Mouse (Mus musculus): ENCODE measurements around the gene Plcxd3.

The Plcxd3 gene

DNA sequence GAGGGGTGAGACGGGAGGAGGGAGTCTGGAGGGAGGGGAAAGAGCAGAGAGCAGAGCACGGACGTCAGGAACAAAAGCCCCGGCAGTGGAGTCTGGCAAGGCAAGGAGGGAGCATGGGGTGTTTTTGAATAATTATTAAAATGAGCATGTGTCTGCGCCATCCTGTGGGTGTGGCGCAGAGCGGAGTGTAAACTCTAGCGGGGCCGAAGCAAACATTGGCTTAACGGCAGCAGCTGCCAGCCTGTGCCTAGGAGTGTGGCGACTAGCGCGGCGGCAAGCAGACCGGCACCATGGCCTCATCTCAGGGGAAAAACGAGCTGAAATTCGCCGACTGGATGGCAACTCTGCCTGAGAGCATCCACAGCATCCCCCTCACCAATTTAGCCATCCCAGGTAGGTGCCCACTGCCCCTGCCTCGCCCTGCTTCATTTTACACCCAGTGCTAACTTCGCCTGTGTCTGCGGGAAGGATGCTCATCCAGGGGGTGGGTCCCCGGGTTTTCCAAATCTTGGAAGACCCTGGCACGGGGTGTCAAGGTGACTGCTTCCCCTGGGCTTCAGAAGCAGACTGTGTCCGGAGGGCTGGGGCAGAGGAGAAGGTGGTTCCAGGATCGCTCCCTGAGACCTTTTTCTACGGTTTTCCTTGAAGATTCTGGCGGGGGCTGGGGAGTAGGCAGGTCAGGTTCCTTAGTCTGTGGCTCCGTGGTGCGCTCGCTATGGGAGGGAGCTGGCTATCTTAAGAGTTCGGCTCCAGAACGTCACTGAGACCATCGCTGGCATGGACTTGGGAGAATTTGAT is at the start of gene Plcxd3:
Gene Plcxd3 (plus strand): TSS at position 69 of the 798 bp plus-strand sequence.
- in situ Hi-C loops (cut with MseI, MboI): no loop called here

DNA sequence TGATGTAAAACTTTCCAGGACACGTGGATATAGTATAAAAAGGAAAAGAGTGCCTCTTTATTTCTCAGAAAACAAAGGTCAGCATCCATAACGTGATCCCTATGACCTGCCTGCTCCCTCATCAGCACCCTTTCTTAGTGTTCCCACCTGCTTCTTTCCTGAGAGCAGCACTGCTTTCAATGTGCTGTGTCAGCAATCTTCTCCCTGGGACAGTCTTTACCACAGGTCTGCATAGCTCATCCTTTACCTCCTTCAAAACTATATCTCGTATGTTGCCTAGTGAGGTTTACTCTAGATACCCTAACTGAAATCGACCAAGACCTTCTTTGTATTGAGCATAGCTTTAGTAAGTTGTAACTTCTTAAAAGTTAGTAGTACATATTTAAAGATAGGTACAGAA is 43.4 kb upstream of the Plcxd3 start:
- in situ Hi-C loops (cut with MseI, MboI): no loop called here

DNA sequence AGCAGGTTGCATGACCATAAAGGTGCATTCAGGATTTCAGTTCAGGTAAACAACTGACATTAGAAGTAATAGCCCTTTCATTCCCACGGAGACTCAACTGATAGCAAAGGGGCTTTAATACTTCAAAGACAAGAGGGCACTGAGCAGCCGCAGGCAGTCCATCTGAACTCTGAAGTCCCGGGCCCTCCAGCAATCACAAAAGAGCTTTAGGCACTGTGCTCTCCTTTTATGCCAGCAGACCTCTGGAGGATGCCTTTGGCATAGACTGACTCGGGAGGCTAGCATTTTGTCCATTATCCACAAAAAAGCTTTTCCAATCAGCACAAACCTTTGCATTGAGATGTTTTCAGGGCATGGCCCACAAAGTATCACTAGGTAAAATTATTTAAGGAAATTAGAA is 33.7 kb upstream of the Plcxd3 start:
- in situ Hi-C loops (cut with MseI, MboI): no loop called here

DNA sequence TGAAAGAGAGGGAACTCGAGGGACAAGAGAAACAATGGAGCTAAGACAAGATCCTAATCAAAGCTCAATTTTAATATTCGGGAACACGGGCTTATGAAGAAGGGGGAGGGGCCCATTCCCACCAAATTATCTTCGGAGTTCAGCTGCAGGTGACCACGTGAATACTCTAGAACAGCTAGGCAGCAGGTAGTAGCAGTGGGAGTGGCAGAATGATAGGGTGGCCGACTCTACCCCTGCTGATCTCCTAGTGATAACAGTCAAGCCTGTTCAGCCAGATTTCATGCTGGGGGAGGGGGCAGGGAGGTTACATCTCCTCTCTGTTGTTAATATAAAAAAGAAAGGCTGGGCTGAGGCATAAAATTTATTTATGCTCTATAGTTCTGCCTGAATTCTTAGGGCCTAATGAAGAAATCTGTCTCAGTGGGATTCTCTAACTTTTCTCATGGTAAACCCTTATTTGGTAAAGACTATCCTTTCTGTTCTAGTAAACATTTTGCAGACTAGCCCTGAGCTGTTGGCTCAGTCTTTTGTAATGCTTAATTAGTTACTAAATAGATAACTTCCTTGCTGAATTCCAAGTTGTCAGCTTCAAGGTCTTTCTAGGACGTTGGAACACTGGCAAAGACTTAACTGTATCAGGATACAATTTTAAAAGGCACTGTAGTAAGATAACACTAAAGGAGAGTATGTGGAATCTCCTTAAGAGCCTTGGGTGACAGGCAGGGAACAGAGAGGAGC is 26.3 kb upstream of the Plcxd3 start:
- in situ Hi-C loops (cut with MseI, MboI): no loop called here

DNA sequence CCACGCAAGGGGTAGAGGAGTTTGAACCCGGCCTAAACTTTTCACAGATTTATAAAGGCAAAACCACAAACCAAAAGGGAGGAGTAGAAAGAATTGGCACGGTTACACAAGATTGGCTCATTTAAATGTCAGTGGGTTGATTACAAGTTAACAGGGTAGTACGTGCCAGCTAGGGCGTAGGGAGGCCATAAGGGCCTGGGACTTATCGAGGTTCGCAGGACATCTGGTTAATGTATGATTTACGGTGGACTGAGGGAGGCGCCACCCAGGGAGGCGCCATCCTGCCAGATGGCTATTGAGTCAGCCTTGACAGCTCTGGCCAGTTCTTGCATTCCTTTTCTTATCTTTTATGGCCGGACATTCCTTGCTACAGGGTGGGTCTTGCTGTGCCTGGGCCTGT is 18.9 kb upstream of the Plcxd3 start:
- in situ Hi-C loops (cut with MseI, MboI): no loop called here

DNA sequence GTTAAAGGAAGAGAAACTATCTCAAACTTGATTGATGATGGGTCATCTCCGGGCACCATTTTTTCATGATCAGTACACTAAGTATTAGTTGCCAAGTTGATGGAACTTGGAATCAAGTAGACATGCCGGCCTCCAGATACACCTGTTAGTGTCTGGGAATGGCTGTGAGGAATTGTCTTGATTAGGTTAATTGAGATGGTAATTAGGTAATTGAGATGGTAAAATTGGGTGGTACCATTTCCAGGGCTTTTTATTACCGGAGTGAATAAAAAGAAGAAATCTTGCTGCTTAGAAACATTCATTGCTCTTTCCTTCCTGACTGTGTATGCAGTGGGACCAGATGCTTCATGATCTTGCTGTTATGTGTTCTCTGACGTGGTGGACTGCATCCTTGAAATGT is 17.6 kb upstream of the Plcxd3 start:
- in situ Hi-C loops (cut with MseI, MboI): no loop called here

DNA sequence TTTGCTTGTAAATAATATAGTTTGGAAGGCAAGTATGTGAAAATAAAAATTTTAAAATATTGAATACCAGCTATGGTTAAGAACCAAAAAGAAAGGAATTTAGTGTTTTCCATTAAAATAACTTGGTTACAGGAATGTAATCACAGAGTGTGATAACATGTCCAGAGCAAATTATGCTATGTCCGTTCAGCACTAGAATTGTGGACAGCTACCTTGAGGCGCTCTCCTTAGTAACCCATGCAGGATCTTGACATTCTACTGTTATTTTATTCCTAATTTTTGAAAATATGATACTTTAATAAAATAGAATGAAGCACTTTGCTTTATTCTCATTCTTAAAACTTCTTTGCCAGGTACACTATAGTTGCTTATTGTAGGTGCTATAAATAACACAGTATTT is 7.5 kb upstream of the Plcxd3 start:
- in situ Hi-C loops (cut with MseI, MboI): no loop called here

DNA sequence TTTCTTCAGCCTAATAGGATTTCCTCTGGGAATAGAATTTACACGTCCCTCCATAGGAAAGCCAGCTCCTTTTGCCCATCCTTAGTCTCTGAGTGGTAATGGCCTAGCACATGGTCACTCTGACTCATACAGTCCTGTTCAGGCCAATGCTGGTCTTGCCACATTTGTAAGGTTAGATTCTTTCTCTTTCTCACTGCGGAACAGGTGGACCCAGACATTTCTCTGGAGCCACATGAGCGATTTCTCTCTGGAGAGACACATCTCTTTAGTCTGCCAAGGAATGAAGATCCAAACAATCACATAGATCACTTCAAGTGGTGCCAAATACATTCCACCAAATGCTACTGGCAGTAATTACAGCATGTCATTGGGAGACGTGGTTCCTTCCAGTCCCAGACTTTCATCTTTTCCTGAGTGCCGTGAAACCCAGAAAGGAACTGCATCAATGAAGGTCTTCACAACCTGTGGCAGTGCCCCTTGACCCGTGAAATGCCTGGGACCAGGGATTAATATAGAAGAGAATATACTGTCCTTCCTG is 769 bp upstream of the Plcxd3 start:
- in situ Hi-C loops (cut with MseI, MboI): no loop called here

DNA sequence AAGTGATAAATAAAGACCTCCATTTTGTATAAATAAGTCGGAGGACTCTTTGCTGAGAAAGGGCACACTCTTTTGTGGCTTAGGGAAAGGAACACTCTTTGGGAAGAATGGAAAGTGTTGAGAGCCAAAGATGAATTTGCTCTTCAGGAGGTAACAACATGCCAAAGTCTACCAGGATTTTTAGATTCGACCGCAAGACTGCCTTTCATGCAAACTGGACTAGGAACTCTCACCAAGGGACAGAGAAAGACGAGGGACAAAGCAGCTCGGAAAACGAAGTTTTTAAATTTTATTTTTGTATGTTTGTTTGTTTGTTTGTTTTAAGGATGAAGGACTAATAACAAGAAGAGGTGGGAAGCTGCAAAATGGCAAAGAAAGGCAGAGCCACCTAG is 264 bp upstream of the Plcxd3 start:
- in situ Hi-C loops (cut with MseI, MboI): no loop called here

DNA sequence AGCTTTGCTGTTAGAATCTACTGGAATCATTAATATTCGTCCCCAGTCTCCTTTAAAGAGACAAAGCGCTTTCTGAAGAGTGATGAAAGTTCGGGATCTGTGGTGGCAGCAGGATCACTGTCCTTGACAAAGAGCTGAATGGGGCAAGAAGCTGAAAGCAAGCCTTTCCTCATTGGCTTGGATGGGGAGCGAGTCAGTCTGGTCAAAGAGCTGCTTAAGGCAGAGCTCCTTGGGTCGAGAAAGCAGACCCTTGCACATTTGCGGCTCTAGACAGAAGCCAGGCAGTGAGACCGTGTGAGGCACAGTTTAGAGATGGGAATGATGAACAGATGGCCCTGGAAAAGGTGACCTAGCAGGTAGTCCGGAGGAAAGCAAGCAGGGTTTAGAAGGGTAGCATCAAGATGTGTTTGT is 935 bp downstream of the Plcxd3 start:
- in situ Hi-C loops (cut with MseI, MboI): no loop called here

DNA sequence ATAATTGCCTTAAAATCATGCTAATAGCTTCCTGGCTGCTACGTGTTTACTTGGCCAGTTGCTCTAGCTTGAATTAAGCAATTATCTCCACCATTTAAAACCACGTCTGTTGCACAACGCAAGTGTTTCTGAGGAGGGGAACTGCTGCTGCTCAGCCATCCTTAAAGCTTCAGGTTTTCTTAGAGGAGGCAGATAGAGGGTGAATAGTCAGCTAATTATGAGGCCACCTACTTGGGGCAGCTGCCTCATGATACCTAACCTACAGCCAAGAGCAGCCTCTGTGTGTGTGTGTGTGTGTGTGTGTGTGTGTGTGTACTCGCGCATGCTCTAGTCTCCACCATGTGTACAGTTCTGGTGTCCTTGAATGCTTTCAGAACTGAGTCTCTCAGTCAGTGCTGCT is 3.5 kb downstream of the Plcxd3 start:
- in situ Hi-C loops (cut with MseI, MboI): no loop called here

DNA sequence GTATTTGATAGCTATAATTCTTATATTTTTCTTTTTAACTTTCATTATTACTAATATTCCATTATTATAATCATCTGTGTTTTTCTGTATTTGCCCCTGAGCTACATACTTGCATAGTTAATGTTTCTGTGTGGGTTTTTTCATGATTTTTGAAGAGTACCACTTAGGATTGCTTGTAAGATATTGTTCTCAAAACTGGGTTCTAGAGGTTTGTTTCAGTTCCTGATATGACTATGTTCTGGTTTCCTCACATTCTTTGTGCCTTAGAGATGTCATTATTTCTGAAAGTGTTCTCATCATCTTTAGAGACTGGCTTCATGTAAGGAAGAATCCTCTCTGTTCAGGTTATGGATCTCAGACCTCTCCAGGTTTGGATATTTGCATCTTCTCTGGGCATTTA is 12.5 kb downstream of the Plcxd3 start:
- in situ Hi-C loops (cut with MseI, MboI): no loop called here

DNA sequence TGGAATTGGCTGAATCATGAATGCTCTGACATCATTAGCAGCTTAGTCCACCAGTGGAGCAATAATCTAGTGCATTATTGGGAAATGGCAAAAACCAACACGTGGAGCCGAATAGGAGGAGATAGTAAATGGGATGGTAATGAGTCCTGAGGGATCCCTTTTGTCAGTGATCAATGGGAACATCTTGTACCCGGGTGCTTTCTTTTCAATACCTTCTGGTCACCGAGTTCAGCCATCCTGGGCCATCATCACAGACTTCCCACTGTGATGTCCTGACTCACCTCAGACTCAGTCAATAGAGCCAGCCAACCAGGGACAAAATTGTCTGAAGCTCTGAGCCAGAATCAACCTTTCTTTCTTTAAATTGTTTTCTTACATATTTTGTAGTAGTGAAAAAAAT is 24.8 kb downstream of the Plcxd3 start:
- in situ Hi-C loops (cut with MseI, MboI): no loop called here

DNA sequence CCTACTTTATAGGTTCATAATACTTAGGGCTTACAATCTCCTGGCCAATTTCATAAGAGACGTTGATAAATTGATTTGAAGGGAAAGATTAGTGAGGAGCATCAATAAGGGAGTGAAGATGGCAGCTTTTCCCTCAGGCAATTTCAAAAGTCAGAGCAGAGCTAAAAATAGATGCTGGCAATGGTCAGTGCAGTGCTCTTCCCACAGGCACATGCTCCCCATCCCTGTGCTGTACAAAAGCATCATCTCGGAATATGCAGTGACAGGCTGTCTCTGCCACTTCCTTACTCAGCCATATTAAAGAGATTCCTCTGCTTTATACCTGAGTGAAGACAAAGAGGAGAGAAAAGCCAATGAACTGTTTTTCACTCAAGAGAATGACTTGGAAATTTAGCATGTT is 36.0 kb downstream of the Plcxd3 start:
- in situ Hi-C loops (cut with MseI, MboI): no loop called here

DNA sequence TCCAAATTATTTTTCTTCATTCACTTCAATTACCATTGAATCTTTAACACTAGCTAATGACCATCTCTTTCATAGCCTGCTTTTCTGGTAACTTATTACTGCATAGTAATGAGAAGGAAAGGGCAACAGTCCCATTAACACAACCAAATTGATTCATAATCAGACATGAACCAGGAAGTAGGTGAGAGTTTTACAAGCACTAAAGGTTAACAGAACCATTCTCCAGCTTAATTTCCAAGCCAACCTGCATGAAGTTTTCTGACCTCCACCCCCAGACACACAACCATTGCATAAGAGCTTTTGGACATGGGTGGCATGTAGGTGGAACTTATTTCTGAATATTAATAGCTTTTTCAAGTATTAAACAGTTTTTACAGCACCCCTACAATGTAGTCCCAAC is 64.8 kb downstream of the Plcxd3 start:
- in situ Hi-C loops (cut with MseI, MboI): no loop called here

DNA sequence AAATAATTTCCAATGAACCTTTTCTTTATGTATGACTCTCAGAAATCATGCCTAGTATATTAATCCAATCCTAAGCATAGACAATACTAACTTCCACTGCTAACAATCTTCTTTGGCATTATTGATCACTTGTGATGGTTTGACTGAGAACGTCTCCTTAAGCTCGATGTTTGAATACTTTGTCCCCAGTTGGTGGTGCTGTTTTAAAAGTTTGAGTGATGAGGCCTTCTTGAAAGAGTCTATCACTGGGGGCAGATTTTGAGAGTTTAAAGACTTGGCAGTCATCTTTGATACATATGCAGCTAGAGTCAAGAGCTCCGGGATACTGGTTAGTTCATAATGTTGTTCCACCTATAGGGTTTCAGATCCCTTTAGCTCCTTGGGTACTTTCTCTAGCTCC is 120.9 kb downstream of the Plcxd3 start:
- in situ Hi-C loops (cut with MseI, MboI): no loop called here

DNA sequence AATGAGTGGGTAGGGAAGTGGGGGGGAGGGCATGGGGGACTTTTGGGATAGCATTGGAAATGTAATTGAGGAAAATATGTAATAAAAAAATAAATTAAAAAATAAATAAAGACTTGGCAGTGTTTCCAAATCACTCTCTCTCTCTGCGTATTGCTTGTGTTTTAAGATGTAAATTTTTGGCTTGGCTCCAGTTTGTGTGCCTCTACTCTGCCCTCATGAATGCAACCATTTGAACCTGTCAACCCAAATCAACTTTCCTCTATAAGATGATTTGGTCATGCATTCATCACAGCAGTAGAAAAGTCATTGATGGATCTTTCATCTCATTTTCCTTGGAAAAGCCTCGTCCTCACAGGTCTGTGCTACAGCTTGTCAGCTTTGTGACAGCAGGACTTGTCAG is 121.7 kb downstream of the Plcxd3 start:
- in situ Hi-C loops (cut with MseI, MboI): no loop called here

DNA sequence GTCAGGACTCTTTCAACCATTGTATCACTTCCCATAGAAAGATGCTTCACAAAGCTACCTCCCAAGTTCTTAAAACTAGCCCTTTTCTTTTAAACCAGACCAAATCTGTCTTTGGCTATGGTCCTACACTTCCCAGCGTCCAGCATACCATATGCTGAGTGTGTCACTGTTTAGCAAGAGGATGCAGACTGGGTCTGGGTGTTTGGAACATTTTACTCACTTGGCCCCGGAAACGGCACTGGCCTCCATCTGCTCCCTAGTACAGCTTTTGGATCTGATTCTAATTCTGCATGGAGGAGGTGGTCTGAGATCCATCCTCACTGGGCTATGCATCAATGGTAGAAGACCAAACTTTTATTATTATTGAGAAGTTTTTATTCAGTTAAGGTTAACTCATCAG is 122.7 kb downstream of the Plcxd3 start:
- in situ Hi-C loops (cut with MseI, MboI): no loop called here

DNA sequence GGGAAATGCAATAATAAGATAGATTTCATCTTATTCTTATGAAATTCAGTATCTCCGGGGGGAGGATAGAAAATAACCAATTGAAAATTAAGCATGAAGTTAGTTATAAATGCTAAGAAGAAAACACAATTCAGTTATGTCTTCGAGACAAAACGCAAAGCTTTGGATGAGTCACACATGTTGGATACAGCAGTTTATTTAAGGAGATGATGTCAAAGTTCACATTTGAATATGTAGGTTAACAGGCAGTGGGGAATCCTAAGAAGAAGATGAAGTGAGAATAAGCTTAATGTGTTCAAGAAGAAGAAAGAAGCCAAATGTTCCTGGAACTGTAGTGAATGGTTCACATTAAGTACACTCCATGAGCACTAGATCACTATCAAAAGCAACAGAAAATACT is 128.1 kb downstream of the Plcxd3 start:
- in situ Hi-C loops (cut with MseI, MboI): no loop called here

DNA sequence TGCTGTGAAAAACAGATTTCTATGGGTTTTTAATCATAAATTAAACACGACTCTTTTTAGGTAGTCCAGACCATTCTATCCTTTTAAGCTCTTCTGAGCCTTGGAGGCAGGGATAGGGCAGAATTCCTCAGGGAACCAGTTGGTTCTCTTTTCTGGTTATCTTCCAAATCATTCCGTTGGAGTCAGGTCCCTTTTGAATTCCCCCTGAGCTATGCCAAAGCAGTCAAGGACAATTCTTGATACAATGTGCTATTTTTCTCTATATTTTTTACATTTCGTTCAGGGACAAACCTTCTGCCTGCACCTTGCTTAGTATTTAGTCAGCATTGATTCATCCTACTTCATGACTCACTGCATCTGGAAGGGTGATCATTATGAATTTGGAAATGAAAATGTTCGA is 128.5 kb downstream of the Plcxd3 start:
- in situ Hi-C loops (cut with MseI, MboI): no loop called here

DNA sequence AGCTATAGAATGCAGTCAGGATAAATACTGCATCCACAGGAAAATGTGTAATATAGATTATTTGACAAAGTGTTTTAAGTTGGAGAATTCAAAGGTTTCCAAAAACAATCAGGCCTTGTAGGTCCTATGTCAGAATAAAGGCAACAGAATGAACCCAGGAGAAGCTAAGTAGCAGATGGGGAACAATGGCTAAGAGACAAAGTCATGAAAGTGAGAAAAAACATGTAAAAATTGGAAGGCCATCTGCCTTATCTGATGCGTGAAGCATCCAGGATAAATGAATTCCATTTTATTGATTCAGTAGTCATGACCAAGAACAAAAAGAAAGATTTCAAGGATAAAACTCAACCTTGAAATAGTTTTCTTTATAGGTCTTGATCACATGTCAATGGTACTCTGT is 139.4 kb downstream of the Plcxd3 start:
- in situ Hi-C loops (cut with MseI, MboI): no loop called here

DNA sequence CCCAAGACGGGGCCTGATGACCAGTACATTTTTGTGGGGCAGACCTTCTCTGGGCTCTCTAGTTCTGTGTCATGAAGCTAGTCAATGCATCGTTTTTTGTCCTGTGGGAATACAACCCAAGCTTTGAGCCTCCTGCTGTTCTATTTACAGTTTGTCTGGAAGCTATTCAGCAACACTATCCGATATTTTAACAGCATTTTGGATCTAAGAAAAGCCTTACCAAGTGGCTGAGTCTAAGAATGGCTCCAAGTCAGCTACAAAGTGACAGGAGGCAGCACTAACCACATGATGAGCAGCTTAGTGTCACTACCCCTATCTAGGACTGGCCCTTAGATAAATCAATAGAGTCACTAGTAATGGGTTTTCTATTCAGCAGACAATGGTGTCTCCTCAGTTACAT is 149.3 kb downstream of the Plcxd3 start:
- in situ Hi-C loops (cut with MseI, MboI): no loop called here

DNA sequence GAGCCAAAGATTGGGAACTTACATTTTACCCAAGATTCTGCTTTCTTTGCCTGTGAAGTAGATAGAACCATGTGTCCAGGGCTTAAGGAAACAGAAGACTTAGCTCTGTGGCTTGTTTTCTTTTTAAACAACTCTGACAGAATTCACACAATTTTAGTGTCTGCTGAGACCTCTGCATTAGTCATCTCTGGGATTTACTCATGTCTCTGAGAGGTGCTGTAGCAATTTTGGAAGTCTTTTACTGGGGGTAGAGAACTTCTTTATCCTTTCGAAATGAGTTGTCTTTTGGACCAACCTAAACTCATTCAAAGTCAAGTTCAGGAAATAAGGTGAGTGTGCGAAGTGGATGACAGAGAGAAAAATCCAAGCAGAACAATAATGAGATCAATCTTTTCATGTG is 158.4 kb downstream of the Plcxd3 start:
- in situ Hi-C loops (cut with MseI, MboI): no loop called here

Measured in mouse trophoblast stem cell (cell line).